Mouse (Mus musculus) gastrocnemius, adult 2 months (tissue): ENCODE results near the gene Setdb1. TPM values are rescaled to one million over a fixed set of nuclear protein-coding genes. Genes with fewer than 3 reads are reported as not detected.
A peak's percentile ranks its signal among the peaks of the same experiment; 100 is the strongest.

ENCODE experiments used
- DNase-seq: peaks from one replicate; pipeline ENCODE4 v3.0.0; 2022
- H3K27ac ChIP-seq: fragments of 200-600 bp; 2 replicates; pipeline ENCODE4 v1.8.1; 2022; ENCODE audit warnings: mild to moderate bottlenecking
- H3K4me3 ChIP-seq: fragments of 200-600 bp; 2 replicates; pipeline ENCODE4 v1.8.1; 2022; ENCODE audit warnings: mild to moderate bottlenecking, moderate library complexity
- CTCF ChIP-seq: fragments of 200-600 bp; IDR thresholded peaks from 2 replicates; pipeline ENCODE4 v1.8.1; 2022; ENCODE audit warnings: antibody characterized with exemption, mild to moderate bottlenecking, moderate library complexity
- intact Hi-C: fragments of 180-260 bp; cut with DNase I; formaldehyde crosslinking; loops from one replicate; pipeline ENCODE4 v1.15.1; 2025
- total RNA-seq, 2 experiments: library from RNA; stranded (reverse); gene quantifications; 2 replicates each; pipeline ENCODE4 v1.2.3; 2021

Setdb1 gene
- total RNA-seq, 2 experiments from 2014 or later = 10.6 to 11.7 TPM

GRCm38 (mm10) chr3:95295321-95296102 is 61.5 kb downstream of the Setdb1 start:
- TF ChIP-seq CTCF = no peak
- intact Hi-C loops = no loop called here
- H3K27ac ChIP-seq = no peak overlapping the region; the same call in 1 of the 2 replicates

GRCm38 (mm10) chr3:95294718-95295117 is 62.3 kb downstream of the Setdb1 start:
- TF ChIP-seq CTCF = no peak
- no peak for DNase-seq
- intact Hi-C loops = no loop called here
- Histone ChIP-seq H3K27ac (no peak overlapping the region), H3K4me3 (no peak overlapping the region)

More at GRCm38 (mm10) chr3:95295321-95296102, 61.5 kb downstream of the Setdb1 start:
- H3K4me3 ChIP-seq = no peak overlapping the region
- DNase-seq = no peak

- intact Hi-C loops = no loop called here
- Histone ChIP-seq H3K4me3 (no peak overlapping the region), H3K27ac (no peak overlapping the region)
- TF ChIP-seq CTCF = no peak
- DNase-seq = no peak
Observed at GRCm38 (mm10) chr3:95294316-95294715, 62.7 kb downstream of the Setdb1 start.

GRCm38 (mm10) chr3:95293537-95293936 is 63.5 kb downstream of the Setdb1 start:
- peak overlapping the region; percentile 6; the same call in 1 of the 2 replicates for H3K27ac ChIP-seq
- DNase-seq = no peak
- no peak overlapping the region for H3K4me3 ChIP-seq
- intact Hi-C loops = no loop called here
- TF ChIP-seq CTCF = no peak

GRCm38 (mm10) chr3:95292899-95293298 is 64.1 kb downstream of the Setdb1 start:
- DNase-seq = no peak
- no peak for TF ChIP-seq CTCF
- Histone ChIP-seq H3K4me3 (no peak overlapping the region), H3K27ac (peak overlapping the region; percentile 6; the same call in 1 of the 2 replicates)
- intact Hi-C loops = no loop called here

GRCm38 (mm10) chr3:95291041-95291440 is 66.0 kb downstream of the Setdb1 start:
- intact Hi-C loops = no loop called here
- TF ChIP-seq CTCF = no peak

GRCm38 (mm10) chr3:95290156-95290555 is 66.8 kb downstream of the Setdb1 start:
- DNase-seq = no peak
- no peak for TF ChIP-seq CTCF
- intact Hi-C loops = no loop called here
- no peak overlapping the region for H3K4me3 ChIP-seq
- H3K27ac ChIP-seq = no peak overlapping the region

More at GRCm38 (mm10) chr3:95291041-95291440, 66.0 kb downstream of the Setdb1 start:
- no peak for DNase-seq
- Histone ChIP-seq H3K4me3 (no peak overlapping the region), H3K27ac (no peak overlapping the region)

GRCm38 (mm10) chr3:95289419-95289818 is 67.6 kb downstream of the Setdb1 start:
- DNase-seq = no peak
- Histone ChIP-seq H3K27ac (no peak overlapping the region), H3K4me3 (no peak overlapping the region)
- no peak for TF ChIP-seq CTCF
- intact Hi-C loops = no loop called here

GRCm38 (mm10) chr3:95287541-95287940 is 69.5 kb downstream of the Setdb1 start:
- no peak for DNase-seq
- no peak for TF ChIP-seq CTCF
- no peak overlapping the region for H3K27ac ChIP-seq
- H3K4me3 ChIP-seq = no peak overlapping the region
- intact Hi-C loops = loop anchor here (2.0 kb wide), 1 partner anchor 23 kb away; no protein-coding TSS in a partner anchor

- intact Hi-C loops = loop anchor here (2.0 kb wide), 1 partner anchor 24 kb away; no protein-coding TSS in a partner anchor
- H3K4me3 ChIP-seq = peak overlapping the region; percentile 35
- TF ChIP-seq CTCF = no peak
- H3K27ac ChIP-seq = peak overlapping the region; percentile 66
- DNase-seq = no peak
Observed at GRCm38 (mm10) chr3:95286510-95286909, 70.5 kb downstream of the Setdb1 start.

GRCm38 (mm10) chr3:95286011-95286410 is 71.0 kb downstream of the Setdb1 start:
- no peak for TF ChIP-seq CTCF
- DNase-seq = no peak
- intact Hi-C loops = loop anchor here (2.0 kb wide), 1 partner anchor 25 kb away; no protein-coding TSS in a partner anchor
- Histone ChIP-seq H3K27ac (peak overlapping the region; percentile 66), H3K4me3 (peak overlapping the region; percentile 35)

GRCm38 (mm10) chr3:95285390-95285789 is 71.6 kb downstream of the Setdb1 start:
- TF ChIP-seq CTCF = no peak
- peak overlapping the region; percentile 66 for H3K27ac ChIP-seq
- H3K4me3 ChIP-seq = peak overlapping the region; percentile 17
- DNase-seq = no peak
- intact Hi-C loops = no loop called here

- peak overlapping the region; percentile 95 for H3K27ac ChIP-seq
- H3K4me3 ChIP-seq = peak overlapping the region; percentile 88
- no peak for DNase-seq
- intact Hi-C loops = no loop called here
- TF ChIP-seq CTCF = no peak
Observed at GRCm38 (mm10) chr3:95284501-95285281, 72.3 kb downstream of the Setdb1 start.
